Mouse (Mus musculus): ENCODE measurements at regions not wholly inside any gene's neighbourhood (a gene's known extent, or its start where the extent isn't known, plus 50 kb on each side); places are given as distances from the start of the nearest gene placed in this dataset.
A peak's percentile ranks its signal among the peaks of the same experiment; 100 is the strongest.

DNA sequence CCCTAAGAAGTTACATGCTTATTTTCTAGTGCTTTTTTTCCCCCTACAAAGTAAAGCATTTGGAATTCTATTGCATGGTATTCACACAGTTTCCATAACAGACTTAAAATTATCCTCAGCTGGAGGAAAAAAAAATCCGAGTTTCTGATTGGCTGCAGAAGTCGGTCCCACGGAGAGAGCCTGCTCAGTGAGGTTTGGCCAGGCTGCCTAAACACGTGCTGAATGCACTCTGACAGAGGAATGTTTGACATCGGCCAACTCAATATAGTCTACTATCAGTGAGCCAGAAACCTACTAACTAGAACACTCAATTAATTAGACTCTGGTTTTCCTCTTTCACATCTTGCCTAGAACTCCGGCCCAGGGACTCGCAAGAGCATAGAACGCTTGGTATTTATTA, 204.9 kb downstream of the Rab11fip2 start:
- DNase-seq (ENCODE audit: low read depth, low spot score) = peak; percentile 5

GRCm38 (mm10) chr19:59742946-59743345, 200.5 kb downstream of the Rab11fip2 start:
- DNase-seq (ENCODE audit: low read depth, low spot score) = peak; percentile 67

GRCm38 (mm10) chr19:59761218-59761617, 182.2 kb downstream of the Rab11fip2 start:
- DNase-seq (ENCODE audit: low read depth, low spot score) = no peak

DNA sequence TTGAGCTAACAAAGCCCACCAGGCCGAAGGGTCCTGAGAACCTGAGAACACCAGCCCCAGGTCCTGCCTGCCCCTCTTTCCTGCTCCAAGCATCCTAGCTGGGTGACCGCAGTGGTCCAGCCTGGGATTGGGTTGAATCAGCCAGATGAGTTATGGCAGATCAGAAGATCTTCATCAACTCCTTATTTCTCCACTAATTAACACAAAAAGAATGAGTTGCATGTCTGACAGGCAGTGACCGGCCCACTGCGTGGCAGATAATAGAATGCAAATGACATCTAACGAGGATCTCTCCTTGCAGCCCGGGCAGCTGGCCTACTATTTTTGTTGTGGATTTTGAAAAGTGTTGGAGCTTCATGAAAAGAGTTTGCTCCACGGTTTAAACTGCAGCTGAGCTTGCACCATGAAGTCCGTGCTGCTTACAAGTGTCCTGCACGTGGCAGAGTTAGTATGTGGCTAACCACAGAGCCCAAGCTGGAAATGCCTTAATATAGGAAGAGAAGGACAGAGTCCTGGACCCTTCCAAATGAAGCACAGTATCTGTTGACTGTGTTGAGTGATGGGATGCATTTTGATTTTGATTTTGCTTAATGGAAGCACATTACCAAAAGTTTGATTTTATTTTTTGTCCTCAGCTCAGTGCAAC, 158.9 kb downstream of the Rab11fip2 start:
- peak; percentile 25 for DNase-seq (ENCODE audit: low read depth, low spot score)

DNA sequence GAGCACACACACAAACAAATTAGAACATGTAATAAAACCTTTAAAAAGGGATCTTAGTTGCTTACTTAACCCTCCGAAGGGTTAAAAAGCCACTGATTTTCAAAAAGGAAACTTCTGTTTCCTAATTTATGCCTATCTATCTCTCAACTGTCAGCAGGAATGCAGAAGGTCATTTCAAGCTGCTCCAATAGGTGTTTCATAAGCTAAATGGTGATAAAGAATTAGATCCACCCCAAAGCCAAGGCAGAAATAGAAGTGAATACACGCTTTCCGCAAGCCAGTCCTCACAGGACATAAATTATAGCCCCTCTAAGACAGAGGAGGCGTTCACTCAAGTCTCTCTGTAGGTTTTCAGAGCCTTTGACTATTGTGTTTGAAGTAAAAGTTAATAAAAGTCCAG, 112.2 kb downstream of the Rab11fip2 start:
- no peak for DNase-seq (ENCODE audit: low read depth, low spot score)

DNA sequence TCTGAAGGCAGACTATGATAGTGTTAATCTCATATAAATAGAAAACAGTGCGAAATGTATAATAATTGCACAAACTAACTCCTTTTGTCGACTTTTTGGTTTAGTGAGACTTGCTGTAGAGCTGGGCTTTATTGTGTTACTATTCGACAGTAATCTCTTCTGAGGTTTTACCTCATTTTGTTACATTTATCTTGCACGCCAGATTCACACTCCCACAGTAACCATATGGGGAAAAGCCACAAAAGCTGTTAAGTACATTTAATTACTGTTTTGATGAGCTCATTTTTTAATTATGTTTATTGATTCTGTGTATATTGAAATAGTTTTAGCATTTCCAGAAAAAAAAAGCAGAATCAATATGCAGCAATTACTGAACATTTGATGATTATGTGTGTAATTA, 106.3 kb downstream of the Rab11fip2 start:
- peak; percentile 27 for DNase-seq (ENCODE audit: low read depth, low spot score)

GRCm38 (mm10) chr19:59837628-59838027, 105.8 kb downstream of the Rab11fip2 start:
- no peak for DNase-seq (ENCODE audit: low read depth, low spot score)

DNA sequence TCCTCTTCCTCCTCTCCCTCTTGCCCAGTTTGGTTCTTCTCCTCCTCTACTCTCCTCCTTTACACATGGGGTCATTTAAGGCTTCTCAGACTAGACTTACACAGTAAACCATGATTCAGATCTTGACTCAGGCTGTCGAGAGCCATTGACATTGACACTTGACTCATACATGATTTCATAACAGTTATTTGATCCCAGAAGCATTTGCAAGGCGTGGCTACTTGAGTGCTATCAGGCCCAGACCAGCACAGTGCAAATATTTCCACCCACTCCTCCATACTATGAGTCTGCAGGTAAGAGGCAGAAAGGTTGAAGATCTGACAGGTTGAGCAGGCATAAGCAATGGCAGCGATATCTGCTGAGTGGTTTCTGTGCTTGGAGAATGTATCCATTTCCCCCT, 99.2 kb downstream of the Rab11fip2 start:
- DNase-seq (ENCODE audit: low read depth, low spot score) = no peak

GRCm38 (mm10) chr19:59846807-59847206, 96.6 kb downstream of the Rab11fip2 start:
- DNase-seq (ENCODE audit: low read depth, low spot score) = no peak

DNA sequence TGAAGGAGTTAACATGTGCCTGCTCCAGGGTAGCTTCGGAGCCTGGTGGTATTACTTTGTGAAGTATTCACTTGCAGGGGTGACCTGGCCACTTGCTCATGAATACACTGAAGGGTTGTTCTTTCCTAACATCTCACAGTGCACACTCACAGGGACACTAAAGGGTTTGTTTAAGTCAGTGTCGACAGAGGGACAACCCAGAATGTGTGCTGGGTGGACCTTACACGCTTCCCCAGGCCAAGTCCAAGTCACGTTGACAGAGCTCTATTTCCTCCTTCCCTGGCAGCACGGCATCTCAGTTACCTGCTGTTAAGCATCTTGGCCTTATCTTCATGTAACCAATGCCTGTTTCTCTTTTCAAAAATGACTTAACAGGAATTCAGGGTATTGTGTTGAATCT, 92.8 kb downstream of the Rab11fip2 start:
- no peak for DNase-seq (ENCODE audit: low read depth, low spot score)

- DNase-seq (ENCODE audit: low read depth, low spot score) = no peak
Observed at GRCm38 (mm10) chr19:59852011-59852738, 91.3 kb downstream of the Rab11fip2 start.

Measured in brain, adult 2 months (tissue).